Mouse (Mus musculus) urinary bladder, postnatal 14 days (tissue): ENCODE data around the gene 4930524J08Rik.

Experiments
- DNase-seq: peaks from one replicate; pipeline ENCODE4 v3.0.0; 2021; ENCODE audit warnings: low spot score

Gene 4930524J08Rik

DNA sequence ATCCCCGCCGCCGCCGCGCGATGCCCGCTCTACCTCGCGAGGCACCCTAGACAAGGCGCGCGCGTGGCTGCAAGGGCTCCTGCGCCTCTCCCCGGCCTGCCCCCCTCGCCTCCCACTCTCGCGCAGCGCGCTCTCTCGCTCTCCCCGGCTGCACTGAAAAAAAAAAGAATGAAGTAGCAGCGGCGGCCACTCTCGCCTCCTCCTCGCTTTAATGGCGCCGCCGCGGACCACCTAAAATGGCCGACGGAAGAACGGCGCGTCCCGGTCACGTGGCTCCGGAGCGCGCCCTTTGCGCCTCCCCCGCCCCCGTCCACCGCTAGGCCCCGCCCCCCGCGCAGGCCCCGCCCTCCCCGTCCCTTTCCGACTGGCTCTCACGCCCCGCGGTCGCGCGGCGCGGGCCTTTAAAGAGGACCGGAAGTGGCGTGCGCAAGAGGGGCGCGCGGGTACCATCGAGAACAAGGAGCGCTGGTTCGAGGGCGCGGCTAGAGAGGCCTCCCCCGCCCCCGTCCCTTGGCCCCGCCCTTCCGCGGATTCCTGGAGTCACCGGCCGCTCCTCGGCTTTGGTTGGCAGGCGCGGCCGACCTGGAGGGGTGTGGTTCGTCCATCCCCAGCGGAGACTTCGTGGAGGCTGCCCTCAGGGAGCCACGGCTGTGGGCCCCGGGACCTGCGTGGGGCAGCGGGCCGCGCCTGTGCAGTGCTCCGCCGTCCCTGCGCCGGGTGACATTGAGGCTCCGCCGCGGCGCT lies at the start of gene 4930524J08Rik, which contains the start of gene Hnrnpd:
Gene 4930524J08Rik (plus strand): TSS at position 363 of the 744 bp plus-strand sequence.
Gene Hnrnpd (minus strand): TSS at position 240 of the 744 bp plus-strand sequence.
- peak; percentile 94 for DNase-seq

DNA sequence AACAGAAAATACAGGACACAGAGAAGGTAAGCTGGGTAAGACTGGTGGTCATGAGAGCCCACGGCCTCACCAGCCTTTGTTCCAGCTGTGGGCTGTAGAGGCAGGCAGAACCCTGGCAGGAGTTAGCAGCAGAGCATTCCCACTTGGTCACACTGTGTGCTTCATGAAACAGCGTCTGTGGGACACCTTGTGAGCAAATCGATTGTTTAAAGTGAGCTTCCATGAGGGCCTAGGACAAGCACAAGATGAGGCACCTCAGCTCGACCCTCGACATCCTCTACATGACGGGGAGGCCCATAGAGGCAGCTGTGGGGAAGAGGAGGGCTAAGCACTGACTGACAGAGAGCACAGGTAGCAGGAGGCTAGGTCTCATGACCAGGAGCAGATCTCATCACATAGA lies 47.0 kb upstream of the 4930524J08Rik start:
- DNase-seq = no peak

GRCm38 (mm10) chr5:99939440-99939839 lies 39.4 kb upstream of the 4930524J08Rik start:
- no peak for DNase-seq

DNA sequence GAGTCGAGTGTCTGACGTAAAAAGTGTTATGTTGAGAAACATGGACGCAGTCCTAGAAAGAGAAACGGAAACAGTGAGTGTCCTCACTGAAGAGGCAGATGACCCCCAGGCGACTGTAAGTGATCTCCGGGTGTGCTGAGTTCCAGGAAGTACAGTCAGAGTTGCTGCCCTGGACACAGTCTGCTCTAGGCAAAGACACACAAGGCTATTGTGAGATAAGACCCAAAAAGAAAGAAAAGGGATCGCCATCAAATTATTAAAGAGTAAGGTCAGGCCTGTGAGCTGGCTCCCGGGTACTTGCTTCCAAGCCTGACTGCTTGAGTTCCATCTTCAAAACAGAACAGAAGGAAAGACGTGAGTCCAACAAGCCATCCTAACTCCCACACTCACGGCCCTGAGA lies 37.6 kb upstream of the 4930524J08Rik start:
- DNase-seq = no peak

DNA sequence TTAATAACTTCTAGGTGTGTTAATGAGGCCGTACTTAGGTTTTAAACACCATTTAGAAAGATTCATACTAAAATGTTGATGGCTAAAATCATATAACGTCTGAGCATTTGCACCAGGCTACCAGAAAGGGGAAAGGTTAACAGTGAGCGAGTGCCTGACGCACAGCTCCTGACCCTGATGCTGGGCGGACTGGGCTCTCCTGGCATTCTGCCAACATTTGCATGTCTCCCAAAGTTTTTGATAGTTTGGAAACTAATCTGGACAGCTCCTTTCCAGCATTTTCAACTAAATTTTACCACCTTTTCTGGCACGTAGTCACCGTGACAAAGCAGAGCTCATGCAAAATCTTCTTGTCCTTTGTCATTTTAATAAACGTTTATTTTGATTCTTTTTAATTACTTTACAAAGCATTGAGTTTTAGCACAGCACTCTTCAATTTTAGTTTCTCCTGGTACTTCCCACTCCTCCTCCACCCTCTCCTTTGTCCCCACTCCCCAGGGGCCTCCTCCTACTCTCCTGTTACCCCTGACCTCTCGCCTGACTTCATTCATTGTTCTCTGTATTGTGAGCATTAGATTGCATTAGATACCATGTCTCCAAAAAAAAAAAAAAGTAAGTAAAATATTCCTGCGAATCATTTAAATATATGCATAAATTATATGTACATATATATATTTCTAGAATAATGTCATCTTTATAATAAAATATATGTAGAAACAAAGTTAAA lies 36.9 kb upstream of the 4930524J08Rik start:
- DNase-seq = no peak

- DNase-seq = no peak
Observed at GRCm38 (mm10) chr5:99952513-99952912, 26.3 kb upstream of the 4930524J08Rik start.

DNA sequence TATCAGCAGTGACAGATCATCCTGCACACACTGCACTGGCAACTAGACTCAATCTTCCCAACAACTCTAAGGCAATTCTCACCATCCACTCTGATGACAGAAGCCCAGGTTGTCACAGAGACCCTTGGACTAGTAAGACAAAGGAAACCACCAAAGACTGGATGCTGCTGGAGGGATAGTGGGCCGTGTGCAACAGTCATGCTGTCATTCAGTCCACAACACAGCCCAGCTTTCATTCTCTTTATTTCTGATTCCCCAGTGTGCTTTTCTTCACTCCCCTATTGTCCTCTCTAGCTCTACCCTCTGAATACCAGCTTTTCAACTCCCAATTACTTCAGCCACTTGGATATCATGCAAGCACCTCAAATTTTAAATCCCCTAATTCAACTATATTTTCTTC lies 25.0 kb upstream of the 4930524J08Rik start:
- no peak for DNase-seq

DNA sequence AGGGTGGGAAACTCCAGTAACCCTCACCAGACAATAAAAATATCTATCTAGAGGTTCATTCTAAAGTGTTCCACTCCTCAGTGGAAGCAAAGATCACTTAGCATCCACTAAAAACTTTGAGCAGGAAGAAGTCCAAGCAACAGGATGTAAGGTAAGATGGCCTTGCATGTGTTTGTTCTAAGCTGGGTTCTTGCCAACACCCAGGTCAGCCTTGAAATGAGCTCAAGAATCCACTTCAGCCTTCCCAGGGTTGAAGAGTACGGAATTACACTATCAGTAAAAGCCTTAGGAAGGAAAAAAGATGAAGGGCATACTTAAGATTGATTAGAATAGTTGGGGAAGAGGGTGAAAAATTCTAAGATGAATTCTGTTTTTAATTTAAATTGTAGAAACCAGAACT lies 20.2 kb upstream of the 4930524J08Rik start:
- no peak for DNase-seq

GRCm38 (mm10) chr5:99959236-99959936 lies 19.5 kb upstream of the 4930524J08Rik start:
- DNase-seq = no peak

DNA sequence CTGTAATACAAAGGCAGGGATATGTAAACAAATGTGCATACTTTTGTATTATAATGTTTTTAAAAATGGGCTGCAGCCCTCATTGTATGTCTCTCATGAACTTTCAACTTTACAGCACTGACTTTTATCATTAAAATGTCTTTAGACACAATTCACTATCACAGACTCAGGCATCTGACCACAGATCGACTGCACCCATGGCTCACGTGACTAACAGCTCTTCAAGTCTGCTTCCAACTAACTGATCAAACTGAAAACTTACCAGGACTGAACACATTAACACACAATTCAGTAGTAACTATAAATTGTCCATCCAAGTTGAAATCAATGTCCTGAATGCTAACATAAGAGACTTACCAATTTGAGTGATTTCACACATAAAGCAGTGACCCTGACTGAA lies 18.9 kb upstream of the 4930524J08Rik start:
- no peak for DNase-seq

- DNase-seq = peak; percentile 18
Observed at GRCm38 (mm10) chr5:99973941-99974340, 4.9 kb upstream of the 4930524J08Rik start.

- no peak for DNase-seq
Observed at GRCm38 (mm10) chr5:99975061-99975460, 3.8 kb upstream of the 4930524J08Rik start.

GRCm38 (mm10) chr5:99975776-99976175 lies 3.1 kb upstream of the 4930524J08Rik start:
- DNase-seq = no peak

- DNase-seq = no peak
Observed at GRCm38 (mm10) chr5:99976334-99976955, 2.4 kb upstream of the 4930524J08Rik start.

GRCm38 (mm10) chr5:99977516-99978301 lies 1.2 kb upstream of the 4930524J08Rik start:
- peak; percentile 87 for DNase-seq

DNA sequence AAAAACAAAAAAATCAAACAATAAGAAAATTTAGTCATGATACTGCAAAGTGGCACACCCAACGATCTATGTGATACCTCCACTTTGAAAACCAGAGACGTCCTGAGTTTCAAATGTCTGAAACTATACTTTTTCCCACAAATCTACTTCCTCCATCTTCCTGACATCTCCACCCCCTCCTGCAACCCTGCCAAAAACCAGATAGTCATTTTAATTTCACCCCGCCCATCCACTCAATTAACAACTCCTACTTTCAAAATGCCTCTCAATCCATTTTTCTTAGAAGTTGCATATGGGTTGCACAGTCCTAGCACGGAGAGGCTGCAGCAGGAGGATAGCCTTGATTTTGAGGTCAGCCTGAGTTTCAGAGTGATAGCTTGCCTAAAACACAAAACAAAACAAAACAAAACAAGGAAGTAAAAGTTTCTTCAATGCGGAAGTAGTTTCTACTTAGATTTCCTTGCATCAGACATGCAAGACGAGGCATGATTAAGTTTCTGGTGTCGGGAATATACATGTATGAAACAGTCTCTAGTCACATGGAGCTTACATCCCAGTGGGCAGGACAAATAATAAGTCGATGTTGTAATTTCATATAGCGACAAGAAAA lies 4.7 kb downstream of the 4930524J08Rik start:
- no peak for DNase-seq

- no peak for DNase-seq
Observed at GRCm38 (mm10) chr5:99994166-99994565, 15.3 kb downstream of the 4930524J08Rik start.

GRCm38 (mm10) chr5:99994680-99995079 lies 15.8 kb downstream of the 4930524J08Rik start:
- DNase-seq = no peak

GRCm38 (mm10) chr5:100000048-100000447 lies 21.2 kb downstream of the 4930524J08Rik start:
- DNase-seq = no peak

DNA sequence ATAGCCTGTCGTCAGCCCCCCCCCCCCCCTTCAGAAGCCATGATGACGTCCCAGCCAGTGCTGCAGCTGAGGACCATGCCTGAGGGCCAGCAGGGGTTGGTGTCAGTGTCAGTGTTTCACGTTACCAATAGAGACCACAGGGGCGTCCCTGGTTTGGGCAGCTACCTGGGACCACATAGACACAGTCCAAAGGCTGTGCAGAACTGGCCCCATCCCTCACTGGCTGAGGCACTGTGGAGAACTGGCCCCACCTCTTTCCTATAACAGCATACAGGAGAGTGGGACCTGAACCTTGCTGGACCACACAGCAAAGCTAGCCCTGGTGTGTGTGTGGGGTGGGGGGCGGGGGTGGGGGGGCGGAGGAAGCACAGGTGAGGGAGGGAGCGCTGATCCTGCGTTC lies 21.6 kb downstream of the 4930524J08Rik start:
- DNase-seq = no peak

DNA sequence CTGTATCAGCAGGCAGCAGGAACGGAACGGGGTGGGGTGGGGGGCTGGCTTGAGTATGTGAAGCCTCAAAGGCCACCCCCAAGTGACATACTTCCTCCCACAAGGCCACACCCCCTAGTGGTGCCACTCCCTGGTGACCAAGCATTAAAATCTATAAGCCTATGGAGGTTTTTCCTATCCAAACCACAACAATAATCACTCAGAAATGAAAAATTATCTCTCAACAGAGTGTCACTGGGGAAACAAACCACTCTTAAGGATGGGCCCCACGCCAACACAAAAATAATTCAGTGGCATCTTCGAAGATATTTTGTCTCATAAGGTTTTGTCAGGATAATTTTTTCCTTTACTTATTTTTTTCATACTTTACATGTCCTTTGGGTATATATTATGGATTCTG lies 25.0 kb downstream of the 4930524J08Rik start:
- no peak for DNase-seq
